Mouse (Mus musculus) brain, embryonic 14.5 days (tissue): ENCODE measurements at regions not wholly inside any gene's neighbourhood (a gene's known extent, or its start where the extent isn't known, plus 50 kb on each side); places are given as distances from the start of the nearest gene placed in this dataset.

Source experiments
- DNase-seq: peaks from one replicate; pipeline ENCODE4 v3.0.0-alpha.2; 2011; ENCODE audit warnings: low read depth
- CTCF ChIP-seq: fragments of 200-500 bp; IDR thresholded peaks from 2 replicates; pipeline ENCODE4 v1.5.1; 2012; ENCODE audit warnings: inconsistent platforms, mild to moderate bottlenecking, moderate library complexity, borderline replicate concordance; ENCODE audit not compliant: insufficient read depth, insufficient read length; ENCODE audit errors: extremely low read depth
- POLR2A ChIP-seq: fragments of 200-500 bp; IDR thresholded peaks from 2 replicates; pipeline ENCODE4 v1.6.1; 2012; ENCODE audit warnings: mild to moderate bottlenecking, inconsistent platforms, borderline replicate concordance; ENCODE audit not compliant: poor library complexity, insufficient read depth, insufficient read length, severe bottlenecking; ENCODE audit errors: extremely low read depth

DNA sequence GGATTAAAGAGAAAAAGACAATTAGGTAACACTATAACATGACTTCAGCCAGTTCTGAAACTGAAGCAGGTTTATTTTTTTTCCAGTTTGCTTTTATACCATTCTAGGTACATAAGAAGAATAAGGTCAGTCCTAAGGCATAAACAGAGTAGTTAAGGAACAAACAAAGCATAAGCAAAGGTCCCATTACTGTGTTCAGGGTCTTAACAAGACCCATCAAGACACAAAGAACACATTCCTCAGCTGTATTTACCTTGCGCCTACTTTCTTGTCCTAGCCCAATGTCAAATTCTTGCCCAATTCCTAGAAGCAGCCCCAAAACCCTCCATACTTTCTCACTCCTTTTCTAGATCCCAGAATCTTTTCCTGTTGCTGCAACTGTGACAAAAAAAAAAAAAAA, 230.8 kb downstream of the Sp3 start:
- TF ChIP-seq CTCF, result no peak
- TF ChIP-seq POLR2A, result no peak
- no peak for DNase-seq

DNA sequence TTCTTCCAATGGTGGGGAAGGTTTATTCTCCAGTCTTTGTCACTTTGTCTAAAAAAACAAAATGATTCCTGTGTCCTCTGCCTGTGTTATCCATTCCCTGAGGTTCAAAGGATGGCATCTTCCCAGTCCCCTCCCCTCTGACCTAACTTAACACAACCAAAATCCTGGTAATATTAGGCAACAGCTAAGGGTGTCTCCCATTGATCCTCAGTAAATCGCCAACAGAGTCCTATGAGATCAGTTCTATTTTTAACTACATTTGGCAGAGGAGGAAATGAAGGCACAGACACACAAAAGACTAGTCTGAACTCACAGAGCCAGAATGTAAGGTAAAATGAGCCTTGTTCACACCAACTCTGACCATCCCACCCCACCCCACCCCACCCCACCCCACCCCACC, 228.8 kb downstream of the Sp3 start:
- TF ChIP-seq POLR2A, result no peak
- no peak for TF ChIP-seq CTCF

GRCm38 (mm10) chr2:72752624-72753176, 227.5 kb downstream of the Sp3 start:
- TF ChIP-seq CTCF (no peak), POLR2A (no peak)
- peak; percentile 70 for DNase-seq

More for the DNA sequence above, 228.8 kb downstream of the Sp3 start:
- no peak for DNase-seq

- DNase-seq, result no peak
- TF ChIP-seq CTCF, result no peak
- TF ChIP-seq POLR2A, result no peak
Measured at GRCm38 (mm10) chr2:72753788-72754713, 226.2 kb downstream of the Sp3 start.

- no peak for TF ChIP-seq CTCF
- no peak for TF ChIP-seq POLR2A
- no peak for DNase-seq
Measured at GRCm38 (mm10) chr2:72763454-72763853, 216.8 kb downstream of the Sp3 start.

DNA sequence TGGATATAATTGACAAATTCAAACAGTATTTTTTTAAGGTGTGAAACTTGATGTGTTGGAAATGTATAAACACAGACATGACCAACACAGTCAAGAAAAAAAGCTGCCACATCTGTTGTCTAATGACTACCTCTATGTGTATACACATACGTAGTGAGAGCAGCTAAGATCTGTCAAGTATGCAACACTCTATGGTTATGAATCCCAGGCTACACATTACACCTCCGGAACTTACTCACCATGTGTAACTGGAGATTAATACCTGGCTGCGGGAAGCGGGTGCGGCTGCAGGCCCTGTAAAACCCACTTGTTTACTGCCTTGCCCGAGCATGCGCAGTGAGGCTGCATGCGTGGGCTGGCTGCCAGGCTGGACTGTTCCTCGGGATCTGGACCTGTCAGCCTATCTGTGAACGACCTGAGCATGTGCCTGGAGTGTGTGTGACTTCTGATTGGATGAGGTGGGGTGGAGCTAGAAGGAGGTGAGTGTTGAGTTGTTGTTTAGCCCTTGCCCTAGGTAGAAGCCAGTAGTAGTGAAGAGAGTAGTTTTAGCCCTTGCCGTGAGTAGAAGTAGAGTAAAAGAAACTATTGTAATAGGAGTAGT, 211.1 kb downstream of the Sp3 start:
- DNase-seq, result no peak
- no peak for TF ChIP-seq POLR2A
- TF ChIP-seq CTCF, result no peak

GRCm38 (mm10) chr2:72773401-72773800, 206.8 kb downstream of the Sp3 start:
- DNase-seq, result peak; percentile 88
- TF ChIP-seq POLR2A (no peak), CTCF (no peak)

DNA sequence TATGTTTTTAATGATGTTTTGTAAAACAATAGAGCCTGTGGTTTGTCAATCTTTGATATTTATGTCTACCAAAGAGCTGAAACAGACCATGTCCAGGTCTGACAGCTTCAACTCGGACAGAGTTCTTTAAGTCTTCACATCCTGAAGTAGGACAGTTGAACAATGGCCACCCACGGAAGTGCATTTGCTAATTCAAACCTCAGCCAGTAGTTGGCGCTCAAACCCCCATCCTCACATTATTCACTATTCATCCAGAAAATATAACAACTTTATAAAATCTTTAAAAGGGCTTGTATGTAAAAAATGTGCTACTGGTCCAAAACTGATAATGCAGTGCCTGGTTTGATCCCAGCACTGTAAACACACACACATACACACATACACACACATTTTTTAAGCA, 202.9 kb downstream of the Sp3 start:
- no peak for DNase-seq
- TF ChIP-seq CTCF, result peak; percentile 47; the same call in 1 of the 2 replicates
- no peak for TF ChIP-seq POLR2A

- DNase-seq, result no peak
- TF ChIP-seq POLR2A (no peak), CTCF (no peak)
Measured at GRCm38 (mm10) chr2:72777806-72778510, 202.3 kb downstream of the Sp3 start.

- TF ChIP-seq CTCF (no peak), POLR2A (no peak)
Measured at GRCm38 (mm10) chr2:72779268-72780163, 200.7 kb downstream of the Sp3 start.

More at GRCm38 (mm10) chr2:72779268-72780163, 200.7 kb downstream of the Sp3 start:
- DNase-seq, result no peak
